Mouse (Mus musculus) spleen, embryonic (tissue): ENCODE measurements around the gene Comp.

Experiments used
- CTCF ChIA-PET: fragments of 350-600 bp; sonication (Branson Sonifier 250); formaldehyde crosslinking; loops from one replicate; lab custom pipeline; 2022; lab: Charles Lee

The Comp gene

GRCm38 (mm10) chr8:70352657-70353151 lies 20.7 kb upstream of the Comp start:
- CTCF ChIA-PET = interaction anchor here (0.7 kb wide), 1 partner anchor 30 kb away, joined by 3 read pairs; no protein-coding TSS in a partner anchor

- CTCF ChIA-PET = no interaction called here
Observed at GRCm38 (mm10) chr8:70353194-70353817, 20.1 kb upstream of the Comp start, which contains the start of gene Upf1. Gene Upf1 (minus strand): TSS chr8:70353278.

GRCm38 (mm10) chr8:70354004-70354403 lies 19.4 kb upstream of the Comp start:
- CTCF ChIA-PET = interaction anchor here (0.5 kb wide), 1 partner anchor 613 kb away, joined by 3 read pairs; no protein-coding TSS in a partner anchor

- CTCF ChIA-PET = interaction anchor here (0.7 kb wide), 1 partner anchor 42 kb away, joined by 3 read pairs; no protein-coding TSS in a partner anchor
Observed at GRCm38 (mm10) chr8:70356111-70356510, 17.2 kb upstream of the Comp start.

GRCm38 (mm10) chr8:70359411-70359810 lies 13.9 kb upstream of the Comp start:
- CTCF ChIA-PET = no interaction called here

- CTCF ChIA-PET = interaction anchor here (0.6 to 0.7 kb wide), 2 partner anchors 30 to 40 kb away, joined by 3 read pairs; no protein-coding TSS in a partner anchor
Observed at GRCm38 (mm10) chr8:70360769-70361168, 12.6 kb upstream of the Comp start.

GRCm38 (mm10) chr8:70361484-70362032 lies 11.8 kb upstream of the Comp start:
- CTCF ChIA-PET = no interaction called here

- CTCF ChIA-PET = no interaction called here
Observed at GRCm38 (mm10) chr8:70364066-70364465, 9.3 kb upstream of the Comp start.

GRCm38 (mm10) chr8:70366588-70366987 lies 6.8 kb upstream of the Comp start:
- CTCF ChIA-PET = no interaction called here

GRCm38 (mm10) chr8:70370476-70370875 lies 2.9 kb upstream of the Comp start:
- CTCF ChIA-PET = no interaction called here

GRCm38 (mm10) chr8:70371951-70372350 lies 1.4 kb upstream of the Comp start:
- CTCF ChIA-PET = no interaction called here

GRCm38 (mm10) chr8:70374318-70374927 lies 1.1 kb downstream of the Comp start:
- CTCF ChIA-PET = interaction anchor here (0.5 kb wide), 1 partner anchor 1300 kb away, joined by 4 read pairs; no protein-coding TSS in a partner anchor

GRCm38 (mm10) chr8:70375212-70375859 lies 2.0 kb downstream of the Comp start:
- CTCF ChIA-PET = no interaction called here

- CTCF ChIA-PET = no interaction called here
Observed at GRCm38 (mm10) chr8:70376275-70376741, 3.0 kb downstream of the Comp start.

- CTCF ChIA-PET = no interaction called here
Observed at GRCm38 (mm10) chr8:70377049-70377448, 3.7 kb downstream of the Comp start.

- CTCF ChIA-PET = no interaction called here
Observed at GRCm38 (mm10) chr8:70380069-70380468, 6.7 kb downstream of the Comp start.

- CTCF ChIA-PET = interaction anchor here (0.6 kb wide), 3 partner anchors 14 to 87 kb away, joined by 3 to 7 read pairs (median 5); no protein-coding TSS in a partner anchor
Observed at GRCm38 (mm10) chr8:70383287-70383686, 9.9 kb downstream of the Comp start.

GRCm38 (mm10) chr8:70389678-70390077 lies 16.3 kb downstream of the Comp start:
- CTCF ChIA-PET = no interaction called here

- CTCF ChIA-PET = interaction anchor here (0.7 kb wide), 1 partner anchor 46 kb away, joined by 3 read pairs; no protein-coding TSS in a partner anchor
Observed at GRCm38 (mm10) chr8:70393087-70393486, 19.7 kb downstream of the Comp start.

- CTCF ChIA-PET = no interaction called here
Observed at GRCm38 (mm10) chr8:70394269-70394998, 21.1 kb downstream of the Comp start.

GRCm38 (mm10) chr8:70395649-70396048 lies 22.3 kb downstream of the Comp start:
- CTCF ChIA-PET = no interaction called here
